ENCODE assay signal across 23 mouse cellular contexts in the genomic region with DNA sequence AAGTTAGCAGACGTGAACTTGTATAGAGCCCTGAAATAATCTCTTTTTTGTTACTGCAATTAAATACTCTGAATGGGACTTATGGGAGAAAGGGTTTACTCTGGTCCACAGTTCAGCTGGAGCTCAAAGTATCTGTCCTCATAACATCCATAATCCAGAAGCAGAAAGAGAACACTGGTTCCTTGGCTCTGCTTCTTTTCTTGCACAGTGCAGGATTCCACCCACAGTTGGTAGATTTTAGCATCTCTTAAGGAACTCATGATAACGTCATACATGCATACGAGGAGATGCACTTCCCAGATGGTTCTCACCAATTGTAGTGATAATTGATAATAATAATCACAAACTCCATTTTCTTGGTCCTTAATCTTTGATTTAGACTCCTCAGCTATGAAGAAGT.
DNase-seq lines count a peak whose midpoint lies in the region; ATAC-seq and TF ChIP-seq lines count a peak whose summit lies in the region.
"Had no signal": no experiment of that assay in that cellular context is flagged by ENCODE, and none has a peak within 500 bp of the region (broad histone marks: within the 10 kb centered on the region; RNA-seq: fewer than 3 reads in every experiment).

No protein-coding gene starts in this region.

- TF ChIP-seq CTCF in lung, postnatal 0 days (IDR thresholded peaks at IDR 0.05), result no peak

- H3K9me3 ChIP-seq in forebrain, embryonic 11.5 days (ENCODE audit: control insufficient read depth, low read length), result no peaks in the 10 kb centered on the region
- no peaks in the 10 kb centered on the region for H3K9me3 ChIP-seq in forebrain, embryonic 15.5 days
- no peaks in the 10 kb centered on the region for H3K9me3 ChIP-seq in lung, postnatal 0 days (ENCODE audit: low read length)
- H3K9me3 ChIP-seq: G1E had no signal

- ATAC-seq in forebrain, embryonic 11.5 days (replicated peaks; ENCODE audit: low FRiP score), result peak; percentile 36; the same call in 1 of the 2 replicates
- no peak for ATAC-seq in forebrain, embryonic 15.5 days (replicated peaks)
- ATAC-seq in frontal cortex, adult (ENCODE audit: low TSS enrichment), result peak; percentile 86
- no peak for ATAC-seq in erythroid progenitor cell, adult 5-6 weeks (replicated peaks; ENCODE audit: low FRiP score, poor library complexity, severe bottlenecking)
- no peak for ATAC-seq in lung, postnatal 0 days
- ATAC-seq: activated CD4-positive, CD25-positive, alpha-beta regulatory T cell, adult 4 months; CD4-positive, CD25-positive, alpha-beta regulatory T cell, adult 4 months; Patski had no signal

- no peak overlapping the region for H3K4me2 ChIP-seq in forebrain, embryonic 11.5 days (ENCODE audit: low read depth, low read length, severe bottlenecking)
- no peak overlapping the region for H3K4me2 ChIP-seq in forebrain, embryonic 15.5 days (replicated peaks)
- no peak overlapping the region for H3K4me2 ChIP-seq in lung, postnatal 0 days (replicated peaks; ENCODE audit: low read depth, low read length)

- H3K4me1 ChIP-seq in forebrain, embryonic 11.5 days (replicated peaks; ENCODE audit: control insufficient read depth, insufficient read depth, low read length), result no peaks in the 10 kb centered on the region; the same call in 1 of the 2 replicates
- H3K4me1 ChIP-seq in forebrain, embryonic 15.5 days, result no peaks in the 10 kb centered on the region
- H3K4me1 ChIP-seq in lung, postnatal 0 days (ENCODE audit: insufficient read depth, low read depth, low read length), result no peaks in the 10 kb centered on the region

- no peak overlapping the region for H3K27ac ChIP-seq in forebrain, embryonic 11.5 days (ENCODE audit: low read depth, low read length)
- no peak overlapping the region for H3K27ac ChIP-seq in forebrain, embryonic 15.5 days (replicated peaks)
- no peak overlapping the region for H3K27ac ChIP-seq in lung, postnatal 0 days (ENCODE audit: low read length)

- no peaks in the 10 kb centered on the region for H3K27me3 ChIP-seq in forebrain, embryonic 11.5 days (ENCODE audit: control insufficient read depth, insufficient read depth, low read length)
- no peaks in the 10 kb centered on the region for H3K27me3 ChIP-seq in forebrain, embryonic 15.5 days
- H3K27me3 ChIP-seq in lung, postnatal 0 days (replicated peaks; ENCODE audit: insufficient read depth, low read length), result no peaks in the 10 kb centered on the region
- H3K27me3 ChIP-seq: CH12.LX, Patski had no signal

- 34% methylated on average over 3 of the region's 3 CpGs for WGBS in forebrain, embryonic 11.5 days
- 30% methylated on average over 3 of the region's 3 CpGs for WGBS in forebrain, embryonic 15.5 days
- WGBS in lung, postnatal 0 days, result 73% methylated on average over 3 of the region's 3 CpGs

- no peak overlapping the region for H3K9ac ChIP-seq in forebrain, embryonic 11.5 days (ENCODE audit: low read length)
- no peak overlapping the region for H3K9ac ChIP-seq in forebrain, embryonic 15.5 days (replicated peaks)
- H3K9ac ChIP-seq in lung, postnatal 0 days (replicated peaks; ENCODE audit: low read depth), result no peak overlapping the region

- no peaks in the 10 kb centered on the region for H3K36me3 ChIP-seq in forebrain, embryonic 11.5 days (ENCODE audit: control insufficient read depth, insufficient read depth, low read length)
- no peaks in the 10 kb centered on the region for H3K36me3 ChIP-seq in forebrain, embryonic 15.5 days
- no peaks in the 10 kb centered on the region for H3K36me3 ChIP-seq in lung, postnatal 0 days (ENCODE audit: insufficient read depth, low read length)
- H3K36me3 ChIP-seq: G1E had no signal

- DNase-seq in forebrain, embryonic 11.5 days (ENCODE audit: low spot score), result no peak
- no peak for DNase-seq in frontal cortex, postnatal 14 days (ENCODE audit: low spot score in 2 of 2)
- DNase-seq in brain, adult 2 months (ENCODE audit: low read depth, low spot score), result peak; percentile 26
- peak; percentile 8 for DNase-seq in telencephalon, adult 2 months (ENCODE audit: low read depth, low spot score)
- no peak for DNase-seq in lung, postnatal 0 days (ENCODE audit: low spot score)
- DNase-seq: adrenal gland, adult 2 months; adrenal gland, adult 8-10 months; adrenal gland, postnatal 10 days; adrenal gland, postnatal 14 days; adrenal gland, postnatal 25 days; adrenal gland, postnatal 36 days; B cell, adult 2 months; cerebellum, adult 11 months; cerebellum, adult 11-12 months; cerebellum, adult 18-20 months had no signal

- no peak for TF ChIP-seq EP300 in lung, postnatal 0 days (IDR thresholded peaks at IDR 0.05)

- no peak overlapping the region for H3K4me3 ChIP-seq in forebrain, embryonic 11.5 days (ENCODE audit: low read depth, low read length)
- no peak overlapping the region for H3K4me3 ChIP-seq in forebrain, embryonic 15.5 days
- no peak overlapping the region for H3K4me3 ChIP-seq in lung, postnatal 0 days (ENCODE audit: low read depth, low read length)

Comparison
In these comparisons a context has a peak if more than half of its experiments do, and no peak if none do; other contexts are left out.
1. ATAC-seq: peak in forebrain, embryonic 11.5 days (single experiment) and frontal cortex, adult (single experiment); none in forebrain, embryonic 15.5 days (single experiment), erythroid progenitor cell, adult 5-6 weeks (single experiment) and lung, postnatal 0 days (single experiment).
2. DNase-seq: peak in brain, adult 2 months (single experiment) and telencephalon, adult 2 months (single experiment); none in forebrain, embryonic 11.5 days (single experiment), frontal cortex, postnatal 14 days (0 of 2) and lung, postnatal 0 days (single experiment).